Mouse (Mus musculus): ENCODE measurements around the gene Tesk1.

Gene Tesk1

DNA sequence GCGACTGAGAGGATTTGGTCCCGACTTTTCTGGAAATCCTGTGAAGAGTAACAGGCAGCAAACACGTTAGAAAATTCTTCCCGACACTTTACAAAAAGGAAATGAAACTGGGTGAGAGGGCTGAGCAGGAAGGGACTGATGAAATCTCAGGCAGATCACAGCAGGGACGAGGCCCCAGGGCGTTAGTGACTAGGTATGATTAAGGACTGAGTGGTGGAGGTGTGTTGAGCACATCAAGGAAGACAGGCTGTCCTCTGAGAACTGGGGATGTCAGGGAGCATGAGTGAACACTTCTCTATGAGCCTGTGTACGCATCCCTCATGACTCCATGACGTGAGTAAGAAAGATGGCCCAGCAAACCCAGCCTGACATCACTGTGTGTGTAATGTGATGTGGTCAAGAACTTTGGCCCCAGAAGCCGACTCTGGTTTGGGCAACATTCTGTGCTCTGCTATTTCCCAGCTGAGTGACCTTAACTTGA, 21.9 kb upstream of the Tesk1 start:
- no peak for DNase-seq (ENCODE audit: low spot score)

- DNase-seq (ENCODE audit: low spot score), result peak; percentile 87
Observed at GRCm38 (mm10) chr4:43420305-43420704, 21.4 kb upstream of the Tesk1 start.

DNA sequence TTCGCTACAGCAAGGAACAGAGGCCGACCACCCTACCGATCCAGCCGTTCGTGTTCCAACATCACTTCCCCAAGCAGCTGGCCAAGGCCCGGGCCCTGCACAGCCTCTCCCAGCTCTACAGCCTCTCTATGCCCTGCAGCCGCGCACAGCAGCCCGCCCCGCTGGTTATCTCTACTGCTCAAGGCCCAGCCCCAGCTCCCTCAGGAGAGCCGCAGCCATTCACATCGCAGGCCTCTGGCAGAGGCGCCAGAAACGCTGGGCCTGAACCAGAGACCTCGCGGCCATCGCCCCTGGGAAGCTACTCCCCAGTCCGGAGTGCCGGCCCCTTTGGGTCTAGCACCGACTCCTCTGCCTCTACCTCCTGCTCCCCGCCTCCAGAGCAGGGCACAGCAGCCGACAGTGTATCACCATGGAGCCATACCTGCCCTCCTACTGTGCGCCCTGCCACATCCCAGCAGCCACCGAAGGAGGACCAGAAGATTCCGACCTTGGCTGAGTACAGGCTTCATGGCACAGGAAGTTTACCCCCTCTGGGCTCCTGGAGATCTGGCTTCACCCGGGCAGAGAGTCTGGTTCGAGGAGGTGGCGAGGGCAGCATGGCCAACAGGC, 20.0 kb upstream of the Tesk1 start:
- no peak for DNase-seq (ENCODE audit: low spot score)

DNA sequence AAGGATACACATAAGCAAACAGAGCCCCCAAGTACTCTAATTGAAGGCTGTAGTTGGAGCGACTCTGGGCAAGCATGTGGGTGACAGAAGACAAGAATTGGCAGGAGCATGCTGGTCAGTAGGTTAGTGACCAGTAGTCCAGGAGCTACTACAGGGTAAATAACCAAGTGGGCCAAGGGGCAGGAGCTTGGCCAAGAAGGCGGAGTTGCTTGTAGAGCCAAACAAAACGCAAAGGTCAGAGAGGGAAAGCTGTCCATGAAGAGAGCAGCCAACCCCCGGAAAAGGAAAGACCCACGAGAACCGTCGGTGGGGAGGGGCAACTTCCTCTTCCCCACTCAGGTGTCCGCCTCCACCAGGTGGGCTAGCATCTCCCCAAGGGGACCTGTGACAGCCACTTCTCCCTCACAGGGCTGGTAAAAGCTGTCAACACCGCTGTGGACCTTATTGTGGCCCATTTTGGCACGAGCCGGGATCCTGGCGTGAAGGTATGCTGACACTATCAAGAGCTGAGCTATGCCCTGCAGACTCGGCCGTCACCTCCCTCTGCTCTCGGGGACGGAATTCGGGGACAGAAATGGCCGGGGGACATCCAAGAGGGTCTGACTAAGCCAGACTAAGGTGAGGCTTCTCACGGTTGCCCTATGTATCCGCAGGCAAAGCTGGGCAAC, 18.3 kb upstream of the Tesk1 start:
- DNase-seq (ENCODE audit: low spot score), result no peak

GRCm38 (mm10) chr4:43424072-43424471, 17.7 kb upstream of the Tesk1 start:
- no peak for DNase-seq (ENCODE audit: low spot score)

- no peak for DNase-seq (ENCODE audit: low spot score)
Observed at GRCm38 (mm10) chr4:43425197-43425596, 16.5 kb upstream of the Tesk1 start.

DNA sequence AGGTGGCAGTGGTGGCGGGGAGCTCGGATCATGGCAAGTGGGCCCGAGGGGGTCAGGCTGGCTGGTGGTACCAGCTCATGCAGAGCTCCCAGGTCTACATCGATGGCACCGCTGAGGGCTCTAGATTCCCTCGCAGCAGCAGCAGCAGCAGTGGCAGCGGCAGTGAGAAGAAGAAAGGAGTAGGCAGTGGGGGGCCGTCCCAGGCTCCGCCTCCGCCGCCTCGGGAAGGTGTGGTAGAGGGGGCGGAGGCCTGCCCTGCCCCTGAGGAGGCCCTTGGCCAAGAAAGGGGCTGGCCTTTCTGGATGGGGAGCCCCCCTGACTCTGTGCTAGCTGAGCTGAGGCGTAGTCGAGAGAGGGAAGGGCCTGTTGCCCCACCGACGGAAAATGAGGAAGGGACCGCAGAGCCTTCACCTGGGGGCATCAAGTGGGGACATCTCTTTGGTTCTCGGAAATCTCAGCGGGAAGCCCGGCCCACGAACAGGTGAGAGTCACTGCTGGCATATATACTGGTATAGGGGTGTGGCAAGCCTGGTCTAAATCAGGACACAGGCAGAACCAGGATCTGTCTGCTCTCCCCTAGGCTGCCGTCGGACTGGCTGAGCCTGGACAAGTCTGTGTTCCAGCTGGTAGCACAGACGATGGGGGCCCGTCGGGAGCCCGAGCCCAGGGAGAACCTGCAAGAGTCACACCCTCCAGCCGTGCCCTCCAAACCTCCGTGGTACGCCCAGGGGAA, 15.9 kb upstream of the Tesk1 start:
- DNase-seq (ENCODE audit: low spot score), result no peak

DNA sequence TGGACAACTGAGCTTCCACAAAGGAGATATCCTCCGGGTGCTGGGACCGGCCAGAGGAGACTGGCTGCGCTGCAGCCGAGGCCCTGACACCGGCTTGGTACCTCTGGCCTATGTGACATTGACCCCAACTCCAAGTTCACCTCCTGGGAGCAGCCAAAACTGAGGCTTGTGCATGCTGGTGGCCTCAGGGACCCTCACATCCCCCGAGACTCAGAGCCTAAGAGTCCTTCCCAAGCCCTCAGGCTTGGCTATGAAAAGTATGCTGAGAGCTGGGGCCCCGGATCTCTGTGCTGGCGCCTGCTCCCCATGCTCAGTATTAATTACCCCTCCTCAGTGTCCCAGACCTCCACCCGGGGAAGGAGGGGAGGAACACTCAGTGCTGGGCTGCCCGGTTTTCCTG, 15.3 kb upstream of the Tesk1 start:
- no peak for DNase-seq (ENCODE audit: low spot score)

DNA sequence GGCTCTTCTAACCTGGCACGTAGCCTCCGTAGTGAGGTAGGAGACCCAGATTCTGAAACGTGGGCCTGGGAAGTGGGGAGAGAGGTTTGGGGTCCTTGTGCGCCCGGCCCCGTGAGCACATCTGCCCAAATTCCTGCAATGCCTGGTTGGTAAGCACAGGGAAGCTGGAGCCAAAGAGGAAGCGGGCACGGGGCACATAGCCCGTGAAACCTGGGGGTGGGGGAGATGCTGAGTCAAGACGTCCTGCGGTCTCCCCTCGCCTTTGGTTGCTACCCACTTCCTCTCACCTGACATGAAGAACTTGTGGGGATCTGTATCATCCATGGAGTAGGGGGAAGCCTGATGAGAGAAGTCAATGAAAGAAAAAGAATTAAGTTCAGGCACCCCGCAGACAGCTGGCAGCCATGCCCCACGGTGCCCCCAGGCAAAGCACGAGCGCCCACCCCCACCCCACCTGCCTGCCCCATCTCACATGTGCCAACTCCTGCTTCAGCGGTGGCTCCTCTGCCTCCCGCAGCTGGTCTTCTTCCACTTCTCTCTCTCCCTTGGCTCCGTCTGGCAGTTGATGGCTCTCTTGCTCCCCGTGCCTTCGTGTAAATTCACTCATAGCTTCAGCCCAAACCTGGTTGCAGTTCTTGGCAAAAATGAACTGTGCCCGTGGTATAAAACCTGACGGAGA, 14.1 kb upstream of the Tesk1 start:
- DNase-seq (ENCODE audit: low spot score), result no peak

DNA sequence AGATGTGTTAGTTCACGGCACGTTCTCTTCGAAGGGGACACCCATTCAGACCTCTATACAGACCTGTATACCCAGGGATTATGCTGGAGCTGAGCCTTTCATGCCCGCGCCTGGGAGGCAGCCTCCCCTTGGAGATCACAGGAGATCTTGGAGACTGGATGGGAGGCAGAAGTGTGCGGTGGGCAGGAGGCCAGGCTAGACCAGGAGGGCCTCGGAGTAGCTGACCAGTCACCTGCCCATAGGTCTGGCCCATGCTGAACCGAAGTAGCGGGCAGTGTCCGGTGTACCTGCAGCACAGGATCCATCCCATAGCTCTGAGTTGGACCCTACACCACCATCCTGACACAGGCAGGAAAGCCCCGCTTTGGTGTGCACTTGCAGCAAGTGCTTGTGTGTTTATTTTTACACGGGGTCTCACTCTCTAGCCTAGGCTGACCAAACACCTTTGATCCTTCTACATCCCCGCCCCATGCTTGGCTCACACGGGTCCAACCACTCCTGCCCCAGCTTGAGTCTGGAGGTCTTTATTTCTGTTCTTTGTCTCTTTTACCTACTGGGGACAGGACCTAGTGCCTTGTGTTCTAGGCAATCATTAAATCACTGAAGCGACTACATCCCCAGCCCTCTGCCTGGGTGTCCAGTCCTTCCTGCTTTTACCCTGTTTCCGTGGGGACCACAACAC, 13.4 kb upstream of the Tesk1 start:
- no peak for DNase-seq (ENCODE audit: low spot score)

- no peak for DNase-seq (ENCODE audit: low spot score)
Observed at GRCm38 (mm10) chr4:43428946-43429345, 12.8 kb upstream of the Tesk1 start, which contains the start of gene Fam166b. Gene Fam166b, minus strand, starts transcription at chr4:43429134.

DNA sequence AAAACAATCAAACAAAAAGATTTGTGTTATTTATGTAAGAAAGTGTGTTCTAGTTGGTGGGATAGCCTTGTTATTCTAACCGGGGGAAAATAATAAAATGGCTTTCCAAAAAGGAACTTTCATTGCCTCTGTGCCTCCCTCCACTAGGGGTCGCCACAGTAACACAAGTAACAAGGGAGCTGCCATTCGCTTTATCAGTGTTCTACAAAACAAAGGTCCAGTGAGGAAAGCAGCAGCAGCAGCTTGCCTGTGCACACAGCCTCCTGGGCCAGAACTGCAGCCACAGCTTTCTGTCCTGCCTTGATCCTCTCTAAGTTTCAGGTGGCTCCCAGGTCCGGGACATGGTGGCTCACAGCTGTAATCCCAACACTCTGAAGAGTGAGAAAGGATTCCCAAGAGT, 10.0 kb upstream of the Tesk1 start:
- DNase-seq (ENCODE audit: low spot score), result peak; percentile 87

DNA sequence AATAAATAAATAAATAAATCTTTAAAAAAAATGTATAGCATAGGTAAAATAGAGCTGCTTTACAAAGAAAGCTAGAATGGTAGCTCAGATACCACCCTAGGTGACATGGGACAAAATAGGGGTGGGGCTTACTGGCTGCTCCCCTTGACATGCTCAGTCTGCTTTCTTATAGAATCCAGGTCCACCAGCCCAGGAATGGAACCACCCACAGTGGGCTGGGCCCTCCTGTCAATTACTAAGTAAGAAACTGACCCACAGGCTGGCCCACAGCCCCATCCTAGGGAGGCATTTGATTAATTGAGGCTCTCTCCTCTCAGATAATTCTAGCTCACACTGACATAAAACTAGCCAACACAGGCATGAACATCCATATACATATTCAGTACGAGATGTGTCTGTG, 8.9 kb upstream of the Tesk1 start:
- DNase-seq (ENCODE audit: low spot score), result no peak

DNA sequence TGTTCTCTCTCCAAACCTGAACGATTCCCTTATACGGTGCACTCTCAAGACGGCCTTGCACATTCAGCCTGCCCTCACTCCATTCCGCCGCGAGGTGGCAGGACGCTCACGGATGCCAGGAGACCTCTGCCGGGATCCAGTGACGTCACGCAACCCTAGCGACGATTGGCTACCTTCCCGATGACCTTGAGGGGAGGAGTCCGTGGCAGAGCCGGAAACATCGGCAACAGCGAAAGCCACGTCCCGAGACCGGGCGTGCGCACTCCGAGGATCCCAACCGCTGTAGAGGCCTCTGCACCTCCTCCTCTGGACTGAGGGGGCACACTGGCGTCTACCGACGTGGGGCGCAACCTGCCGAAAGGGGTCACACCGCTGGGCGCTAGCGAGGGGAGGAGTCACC, 305 bp downstream of the Tesk1 start:
- DNase-seq (ENCODE audit: low spot score), result peak; percentile 100

- DNase-seq (ENCODE audit: low spot score), result peak; percentile 68
Observed at GRCm38 (mm10) chr4:43442456-43443361, 970 bp downstream of the Tesk1 start.

DNA sequence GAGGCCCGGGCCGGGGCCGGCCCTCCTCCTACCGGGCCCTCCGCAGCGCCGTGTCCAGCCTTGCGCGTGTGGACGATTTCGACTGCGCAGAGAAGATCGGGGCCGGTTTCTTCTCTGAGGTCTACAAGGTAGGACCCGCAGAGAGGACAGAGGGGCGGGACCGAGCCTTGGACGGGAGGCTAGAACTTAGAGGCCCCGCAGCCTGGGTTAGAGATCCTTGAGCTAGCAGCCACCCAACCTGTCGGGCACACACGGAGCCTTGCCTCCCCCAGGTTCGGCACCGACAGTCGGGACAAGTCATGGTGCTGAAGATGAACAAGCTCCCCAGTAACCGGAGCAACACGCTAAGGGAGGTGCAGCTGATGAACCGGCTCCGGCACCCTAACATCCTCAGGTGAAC, 1.8 kb downstream of the Tesk1 start:
- DNase-seq (ENCODE audit: low spot score), result no peak

DNA sequence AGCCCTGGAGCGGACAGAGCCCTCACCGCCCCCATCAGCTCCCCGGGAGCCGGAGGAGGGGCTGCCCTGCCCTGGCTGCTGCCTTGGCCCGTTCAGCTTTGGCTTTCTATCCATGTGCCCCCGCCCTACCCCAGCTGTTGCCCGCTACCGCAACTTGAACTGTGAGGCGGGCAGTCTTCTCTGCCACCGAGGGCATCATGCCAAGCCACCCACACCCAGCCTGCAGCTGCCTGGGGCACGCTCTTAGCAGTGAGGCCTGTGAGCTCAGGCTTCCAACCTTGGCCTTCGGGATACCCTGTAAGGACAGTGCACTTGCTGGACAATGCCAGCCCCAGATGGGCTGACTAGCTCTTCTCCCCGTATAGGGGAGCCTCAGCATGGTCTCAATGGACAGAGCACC, 5.5 kb downstream of the Tesk1 start:
- no peak for DNase-seq (ENCODE audit: low spot score)

DNA sequence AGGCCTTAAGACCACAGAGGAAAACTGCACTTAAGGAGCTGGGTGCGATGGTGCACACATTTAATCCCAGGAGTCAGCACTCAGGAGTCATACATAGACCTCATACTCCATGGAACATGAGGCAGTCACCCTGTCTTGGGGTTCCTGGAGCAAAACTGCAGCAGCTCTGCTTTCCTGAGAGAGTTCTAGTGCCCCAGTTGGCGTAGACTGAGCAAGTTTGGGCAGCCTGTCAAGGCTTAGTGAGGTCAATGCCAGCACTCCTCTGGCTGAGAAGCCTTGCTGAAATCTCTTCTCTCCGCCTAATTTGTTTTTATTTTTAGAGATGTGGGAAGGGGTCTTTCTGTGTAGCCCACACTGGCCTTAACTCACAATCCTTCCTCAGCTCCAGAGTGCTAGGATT, 6.8 kb downstream of the Tesk1 start:
- no peak for DNase-seq (ENCODE audit: low spot score)

DNA sequence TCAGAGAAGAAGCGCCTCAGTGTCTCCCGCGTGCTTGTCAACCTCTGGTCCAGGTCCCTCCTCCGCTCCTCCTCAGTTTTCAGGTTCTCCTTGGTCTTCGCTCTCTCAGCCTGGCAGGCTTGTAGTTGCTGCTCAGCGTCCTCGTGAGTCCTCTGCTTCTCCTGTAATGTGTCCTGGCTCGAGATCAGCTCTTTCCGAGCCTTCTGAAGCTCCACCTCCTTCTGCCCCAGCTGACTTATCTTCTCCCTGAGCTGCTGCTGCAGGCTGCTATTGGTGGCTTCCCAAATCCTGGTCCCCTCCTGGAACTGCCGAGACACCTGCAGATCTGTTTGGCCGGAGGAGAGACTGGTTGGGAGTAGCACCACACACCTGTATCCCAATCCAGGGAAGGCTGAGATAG, 10.6 kb downstream of the Tesk1 start:
- no peak for DNase-seq (ENCODE audit: low spot score)

GRCm38 (mm10) chr4:43453413-43453812, 11.7 kb downstream of the Tesk1 start:
- DNase-seq (ENCODE audit: low spot score), result no peak

Measured in layer of hippocampus, adult 11-12 months (tissue).